Mouse (Mus musculus) neural tube, embryonic 13.5 days (tissue): Measurements from ENCODE around the gene Hist1h4f. TPM values are rescaled to one million over a fixed set of nuclear protein-coding genes. Genes with fewer than 3 reads are reported as not detected.

ENCODE experiments used
- ATAC-seq: fragments of 200-750 bp; cut with Nextera tagmentation; 2 replicates; pipeline ENCODE4 v1.8.0; 2017; ENCODE audit warnings: low read depth, mild to moderate bottlenecking, moderate TSS enrichment, moderate library complexity
- H3K27ac ChIP-seq: fragments of 300-500 bp; sonication (generic); replicated peaks from 2 replicates; pipeline ENCODE4 v1.5.1; 2015; ENCODE audit warnings: moderate library complexity, mild to moderate bottlenecking, inconsistent platforms
- H3K27me3 ChIP-seq: fragments of 300-500 bp; sonication (generic); 2 replicates; pipeline ENCODE4 v1.6.1; 2015; ENCODE audit warnings: mild to moderate bottlenecking, inconsistent platforms
- H3K36me3 ChIP-seq: fragments of 300-500 bp; sonication (generic); 2 replicates; pipeline ENCODE4 v1.6.1; 2015; ENCODE audit warnings: mild to moderate bottlenecking, inconsistent platforms
- H3K4me1 ChIP-seq: fragments of 300-500 bp; sonication (generic); replicated peaks from 2 replicates; pipeline ENCODE4 v1.6.1; 2015; ENCODE audit warnings: inconsistent platforms
- H3K4me2 ChIP-seq: fragments of 300-500 bp; sonication (generic); 2 replicates; pipeline ENCODE4 v1.6.1; 2015; ENCODE audit warnings: inconsistent platforms, mild to moderate bottlenecking, moderate library complexity
- H3K4me3 ChIP-seq: fragments of 300-500 bp; sonication (generic); 2 replicates; pipeline ENCODE4 v1.5.1; 2015; ENCODE audit warnings: mild to moderate bottlenecking, inconsistent platforms
- H3K9ac ChIP-seq: fragments of 300-500 bp; sonication (generic); 2 replicates; pipeline ENCODE4 v1.6.1; 2015; ENCODE audit warnings: moderate library complexity, mild to moderate bottlenecking, inconsistent platforms
- H3K9me3 ChIP-seq: fragments of 300-500 bp; sonication (generic); 2 replicates; pipeline ENCODE4 v1.6.1; 2016; ENCODE audit warnings: inconsistent platforms
- WGBS: fragments of 180-500 bp; shearing (Covaris S2); methylation state at CpG from one replicate; pipeline ENCODE4 v1.1.7; 2015; 5-methylcytosine and 5-hydroxymethylcytosine counted together
- microRNA-seq: library from miRNA; unstranded; fragments of <30 nt; microRNA quantifications from one replicate; pipeline ENCODE4, GENCODE M21; 2016
- polyA plus RNA-seq: library from polyadenylated mRNA; unstranded; fragments of >200 nt; fragmentation: Nextera tagmentation; extraction: Ambion mirVana; gene quantifications from 2 replicates; pipeline ENCODE4 v1.2.1, GENCODE M21; 2015

Gene Hist1h4f
- polyA plus RNA-seq, 1 experiment from 2014 or later: not detected

DNA sequence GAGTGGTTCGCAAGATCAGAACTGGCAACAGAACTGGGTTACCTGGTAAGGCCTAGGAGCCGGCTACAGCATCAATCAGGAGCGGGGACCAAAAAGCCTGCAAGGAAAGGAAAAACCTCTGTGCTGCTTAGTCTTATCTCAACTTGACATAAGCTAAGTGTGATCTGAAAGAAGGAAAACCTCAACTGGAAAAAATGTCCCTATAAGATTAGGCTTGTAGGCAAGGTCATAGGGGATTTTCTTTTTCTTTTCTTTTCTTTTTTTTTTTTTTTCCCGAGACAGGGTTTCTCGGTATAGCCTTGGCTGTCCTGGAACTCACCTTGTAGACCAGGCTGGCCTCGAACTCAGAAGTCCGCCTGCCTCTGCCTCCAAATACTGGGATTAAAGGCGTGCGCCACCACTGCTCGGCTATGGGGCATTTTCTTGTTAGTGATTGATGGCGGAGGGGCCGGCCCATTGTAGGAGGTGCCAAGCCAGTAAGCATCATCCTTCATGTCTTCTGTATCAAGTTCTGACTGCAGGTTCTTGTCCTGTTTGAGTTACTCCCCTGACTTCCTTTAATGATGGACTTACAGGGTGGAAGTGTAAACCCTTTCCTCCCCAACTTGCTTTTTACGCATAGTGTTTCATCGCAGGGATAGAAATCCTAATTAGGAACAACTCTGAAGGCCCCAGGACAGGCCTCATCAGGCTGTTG, 44.5 kb downstream of the Hist1h4f start:
- Histone ChIP-seq H3K4me2 (peak overlapping the region; percentile 43), H3K9me3 (no peaks in the 10 kb centered on the region), H3K4me1 (peaks cover 8% of the 10 kb centered on the region), H3K36me3 (no peaks in the 10 kb centered on the region), H3K27me3 (no peaks in the 10 kb centered on the region; the same call in 1 of the 2 replicates), H3K27ac (no peak overlapping the region), H3K4me3 (no peak overlapping the region), H3K9ac (no peak overlapping the region)
- ATAC-seq: no peak
- WGBS: 18% methylated on average over 14 of the region's 14 CpGs

- Histone ChIP-seq H3K4me3 (peak overlapping the region; percentile 13; the same call in 1 of the 2 replicates), H3K9me3 (no peaks in the 10 kb centered on the region), H3K9ac (no peak overlapping the region), H3K4me1 (peaks cover 8% of the 10 kb centered on the region), H3K27ac (no peak overlapping the region), H3K4me2 (peak overlapping the region; percentile 43), H3K27me3 (no peaks in the 10 kb centered on the region; the same call in 1 of the 2 replicates), H3K36me3 (no peaks in the 10 kb centered on the region)
- no peak for ATAC-seq
- WGBS: 3% methylated on average over 13 of the region's 13 CpGs
These were observed 45.1 kb downstream of the Hist1h4f start for GRCm38 (mm10) chr13:23506351-23506750.

GRCm38 (mm10) chr13:23505662-23506345, 45.6 kb downstream of the Hist1h4f start:
- Histone ChIP-seq H3K9me3 (no peaks in the 10 kb centered on the region), H3K4me1 (peaks cover 8% of the 10 kb centered on the region), H3K9ac (0 out of 2 replicates have a peak overlapping the region, but pooled peaks have one; percentile 23), H3K36me3 (no peaks in the 10 kb centered on the region), H3K4me2 (peak overlapping the region; percentile 43), H3K4me3 (peak overlapping the region; percentile 13), H3K27ac (no peak overlapping the region), H3K27me3 (no peaks in the 10 kb centered on the region; the same call in 1 of the 2 replicates)
- WGBS: 6% methylated on average over 14 of the region's 14 CpGs
- ATAC-seq: peak; percentile 32; the same call in 1 of the 2 replicates

- Histone ChIP-seq H3K4me3 (no peak overlapping the region), H3K9me3 (no peaks in the 10 kb centered on the region), H3K27me3 (peaks cover 8% of the 10 kb centered on the region), H3K27ac (no peak overlapping the region), H3K36me3 (no peaks in the 10 kb centered on the region), H3K4me1 (peaks cover 8% of the 10 kb centered on the region), H3K4me2 (peak overlapping the region; percentile 26), H3K9ac (no peak overlapping the region)
- WGBS: 2% methylated on average over 9 of the region's 9 CpGs
- no peak for ATAC-seq
These were observed 47.7 kb downstream of the Hist1h4f start for GRCm38 (mm10) chr13:23503797-23504196.

- H3K36me3 ChIP-seq: no peaks in the 10 kb centered on the region
- ATAC-seq: no peak
- H3K27ac ChIP-seq: no peak overlapping the region
- no peak overlapping the region for H3K9ac ChIP-seq
- no peak overlapping the region for H3K4me2 ChIP-seq
- no peaks in the 10 kb centered on the region for H3K9me3 ChIP-seq
- peaks cover 16% of the 10 kb centered on the region for H3K4me1 ChIP-seq
- WGBS: 45% methylated on average over 4 of the region's 4 CpGs
- H3K4me3 ChIP-seq: no peak overlapping the region
- peaks cover 14% of the 10 kb centered on the region for H3K27me3 ChIP-seq
These were observed 48.5 kb downstream of the Hist1h4f start for GRCm38 (mm10) chr13:23502916-23503315.

DNA sequence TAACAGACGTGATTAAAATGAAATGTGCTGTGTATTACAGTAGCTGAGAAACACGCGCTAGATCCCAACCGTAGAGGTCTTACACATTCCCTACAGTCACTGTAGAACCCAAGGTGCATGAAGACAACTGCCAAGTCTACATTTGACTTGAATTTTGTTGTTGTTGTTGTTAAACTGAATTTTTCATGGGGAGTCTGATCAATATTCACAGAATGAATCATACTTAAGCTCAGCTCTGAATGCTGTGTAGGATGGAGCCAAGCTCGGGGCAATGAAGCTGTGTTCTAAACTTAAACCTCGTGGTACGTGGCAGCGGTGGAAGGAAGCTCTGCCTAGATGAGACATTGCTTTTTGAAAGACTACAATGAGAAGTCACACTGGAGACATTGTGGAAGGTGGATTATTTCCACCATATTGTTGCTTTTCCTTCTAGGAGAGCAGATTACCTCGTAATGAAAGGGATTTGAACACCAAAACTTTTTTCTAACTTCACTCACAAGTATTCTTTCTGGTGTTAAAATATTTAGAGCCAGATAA, 49.3 kb downstream of the Hist1h4f start:
- 40% methylated on average over 9 of the region's 9 CpGs for WGBS
- Histone ChIP-seq H3K4me1 (peaks cover 16% of the 10 kb centered on the region), H3K36me3 (no peaks in the 10 kb centered on the region), H3K9me3 (no peaks in the 10 kb centered on the region), H3K4me2 (no peak overlapping the region), H3K27ac (no peak overlapping the region), H3K4me3 (no peak overlapping the region), H3K9ac (no peak overlapping the region), H3K27me3 (peaks cover 17% of the 10 kb centered on the region)
- no peak for ATAC-seq

- ATAC-seq: no peak
- 20% methylated on average over 5 of the region's 5 CpGs for whole genome bisulfite sequencing
These were observed 49.9 kb downstream of the Hist1h4f start for GRCm38 (mm10) chr13:23501511-23501910.

More at GRCm38 (mm10) chr13:23501511-23501910, 49.9 kb downstream of the Hist1h4f start:
- no peak overlapping the region for H3K9ac ChIP-seq
- H3K4me2 ChIP-seq: no peak overlapping the region
- H3K27ac ChIP-seq: no peak overlapping the region
- H3K9me3 ChIP-seq: no peaks in the 10 kb centered on the region
- peaks cover 16% of the 10 kb centered on the region for H3K4me1 ChIP-seq
- H3K36me3 ChIP-seq: no peaks in the 10 kb centered on the region
- no peak overlapping the region for H3K4me3 ChIP-seq
- H3K27me3 ChIP-seq: peaks cover 21% of the 10 kb centered on the region

Small RNAs within 50 kb of the gene (microRNA-seq; reads per million reads assigned to microRNA genes)
- gene Gm44297 (not detected), gene Gm44359 (not detected), gene Gm44394 (not detected), gene n-TStga1 (0.59 reads per million)

Other genes starting within 250 kb of the Hist1h4f start
- 51.6 and 60.7 TPM in 2 replicates for gene Zfp322a, start 182.4 kb downstream of the Hist1h4f start, polyA plus RNA-seq
- 9.5 and 10.3 TPM in 2 replicates for gene Abt1, start 127.8 kb downstream of the Hist1h4f start, polyA plus RNA-seq
- 0.07 TPM in 1 of 2 replicates, not detected in the other for gene Btn1a1, start 85.7 kb downstream of the Hist1h4f start, polyA plus RNA-seq
- gene Btn2a2, start 62.8 kb downstream of the Hist1h4f start, polyA plus RNA-seq: 0.12 and 0.21 TPM in 2 replicates
- 2.4 and 2.6 TPM in 2 replicates for gene Hist1h4h, start 20.6 kb downstream of the Hist1h4f start, polyA plus RNA-seq
- gene Hist1h2af, start 17.7 kb downstream of the Hist1h4f start, polyA plus RNA-seq: 0.95 TPM in 1 of 2 replicates, not detected in the other
- gene Hist1h3g, start 16.2 kb downstream of the Hist1h4f start, polyA plus RNA-seq: 1.1 and 1.3 TPM in 2 replicates
- 0.61 TPM in 1 of 2 replicates, not detected in the other for gene Hist1h2bh, start 8.3 kb downstream of the Hist1h4f start, polyA plus RNA-seq
- not detected in 2 replicates for gene Hist1h3f, start 7.6 kb downstream of the Hist1h4f start, polyA plus RNA-seq
- 0.11 and 0.22 TPM in 2 replicates for gene Hist1h1d, start 1.6 kb upstream of the Hist1h4f start, polyA plus RNA-seq
- 2.0 and 3.2 TPM in 2 replicates for gene Hist1h3e, start 10.7 kb upstream of the Hist1h4f start, polyA plus RNA-seq
- gene Hist1h2ae, start 19.6 kb upstream of the Hist1h4f start, polyA plus RNA-seq: 12.3 and 18.7 TPM in 2 replicates
- 2.2 and 3.5 TPM in 2 replicates for gene Hist1h2bg, start 19.7 kb upstream of the Hist1h4f start, polyA plus RNA-seq
- gene Hist1h2bf, start 22.5 kb upstream of the Hist1h4f start, polyA plus RNA-seq: 0.81 and 1.6 TPM in 2 replicates
- gene Hist1h2ad, start 22.7 kb upstream of the Hist1h4f start, polyA plus RNA-seq: 1.2 and 1.3 TPM in 2 replicates
- gene Hist1h3d, start 24.1 kb upstream of the Hist1h4f start, polyA plus RNA-seq: 0.63 and 2.0 TPM in 2 replicates
- gene Hist1h4d, start 29.9 kb upstream of the Hist1h4f start, polyA plus RNA-seq: 37.3 and 43.1 TPM in 2 replicates
- gene Hist1h2be, start 69.5 kb upstream of the Hist1h4f start, polyA plus RNA-seq: 1.6 and 2.1 TPM in 2 replicates
- 6.1 and 8.1 TPM in 2 replicates for gene Hist1h1e, start 70.9 kb upstream of the Hist1h4f start, polyA plus RNA-seq
- gene Hist1h2ac, start 132.3 kb upstream of the Hist1h4f start, polyA plus RNA-seq: 0.40 and 0.66 TPM in 2 replicates
- gene Hist1h2bc, start 132.6 kb upstream of the Hist1h4f start, polyA plus RNA-seq: 25.7 and 28.2 TPM in 2 replicates
- not detected in 2 replicates for gene Hist1h1t, start 144.2 kb upstream of the Hist1h4f start, polyA plus RNA-seq
- gene Hist1h4c, start 146.8 kb upstream of the Hist1h4f start, polyA plus RNA-seq: 2.3 and 2.5 TPM in 2 replicates
- 3.7 and 4.0 TPM in 2 replicates for gene Hfe, start 159.2 kb upstream of the Hist1h4f start, polyA plus RNA-seq
- gene Hist1h1c, start 187.2 kb upstream of the Hist1h4f start, polyA plus RNA-seq: 12.5 and 13.1 TPM in 2 replicates
- gene Hist1h3c, start 194.0 kb upstream of the Hist1h4f start, polyA plus RNA-seq: 1.5 and 2.7 TPM in 2 replicates
- not detected in 2 replicates for gene Hist1h2bb, start 195.1 kb upstream of the Hist1h4f start, polyA plus RNA-seq
- gene Hist1h2ab, start 199.5 kb upstream of the Hist1h4f start, polyA plus RNA-seq: 5.1 and 9.7 TPM in 2 replicates
- 0.96 and 2.3 TPM in 2 replicates for gene Hist1h3b, start 200.6 kb upstream of the Hist1h4f start, polyA plus RNA-seq
- gene Hist1h4b, start 205.4 kb upstream of the Hist1h4f start, polyA plus RNA-seq: 2.3 TPM in 1 of 2 replicates, not detected in the other
- gene Hist1h4a, start 209.6 kb upstream of the Hist1h4f start, polyA plus RNA-seq: 1.1 TPM in 1 of 2 replicates, not detected in the other
- 1.1 and 1.5 TPM in 2 replicates for gene Hist1h3a, start 210.7 kb upstream of the Hist1h4f start, polyA plus RNA-seq
- not detected in 2 replicates for gene Hist1h1a, start 212.0 kb upstream of the Hist1h4f start, polyA plus RNA-seq
- gene Trim38, start 218.3 kb upstream of the Hist1h4f start, polyA plus RNA-seq: not detected in 2 replicates